Mouse (Mus musculus) cerebellum, adult 18-20 months (tissue): ENCODE results near the gene Tmppe.

Experiments used
- DNase-seq, 2 experiments: peaks; one replicate each; pipeline ENCODE4 v3.0.0; 2021

Gene Tmppe

GRCm38 (mm10) chr9:114395258-114395657, 5.6 kb upstream of the Tmppe start:
- no peak for DNase-seq

- no peak for DNase-seq
Measured at GRCm38 (mm10) chr9:114399680-114400079, 1.2 kb upstream of the Tmppe start.

- DNase-seq, result no peak
Measured at GRCm38 (mm10) chr9:114400588-114400948, 337 bp upstream of the Tmppe start.

- DNase-seq, result peak in 1 of 2 experiments; percentile 34
Measured at GRCm38 (mm10) chr9:114401685-114402080, 778 bp downstream of the Tmppe start.

- DNase-seq, result no peak
Measured at GRCm38 (mm10) chr9:114407676-114408075, 6.8 kb downstream of the Tmppe start.

GRCm38 (mm10) chr9:114410313-114410862, 9.5 kb downstream of the Tmppe start:
- DNase-seq, result no peak

GRCm38 (mm10) chr9:114411295-114411694, 10.4 kb downstream of the Tmppe start:
- DNase-seq, result no peak

- DNase-seq, result no peak
Measured at GRCm38 (mm10) chr9:114412406-114412805, 11.5 kb downstream of the Tmppe start.

- no peak for DNase-seq
Measured at GRCm38 (mm10) chr9:114413866-114414265, 13.0 kb downstream of the Tmppe start.

GRCm38 (mm10) chr9:114415701-114416100, 14.8 kb downstream of the Tmppe start:
- DNase-seq, result peak; percentile 41 to 59

GRCm38 (mm10) chr9:114416646-114417517, 16.0 kb downstream of the Tmppe start:
- DNase-seq, result no peak

- DNase-seq, result peak in 1 of 2 experiments; percentile 13
Measured at GRCm38 (mm10) chr9:114418187-114418586, 17.3 kb downstream of the Tmppe start.

GRCm38 (mm10) chr9:114420443-114420842, 19.5 kb downstream of the Tmppe start:
- DNase-seq, result no peak

GRCm38 (mm10) chr9:114421045-114421444, 20.1 kb downstream of the Tmppe start:
- no peak for DNase-seq

GRCm38 (mm10) chr9:114421797-114422196, 20.9 kb downstream of the Tmppe start:
- no peak for DNase-seq

- no peak for DNase-seq
Measured at GRCm38 (mm10) chr9:114425576-114425975, 24.7 kb downstream of the Tmppe start.

- DNase-seq, result no peak
Measured at GRCm38 (mm10) chr9:114426201-114426600, 25.3 kb downstream of the Tmppe start.

- no peak for DNase-seq
Measured at GRCm38 (mm10) chr9:114427425-114427824, 26.5 kb downstream of the Tmppe start.

GRCm38 (mm10) chr9:114428103-114428834, 27.4 kb downstream of the Tmppe start:
- DNase-seq, result no peak

- no peak for DNase-seq
Measured at GRCm38 (mm10) chr9:114435668-114436067, 34.8 kb downstream of the Tmppe start.

GRCm38 (mm10) chr9:114440548-114440947, 39.6 kb downstream of the Tmppe start:
- no peak for DNase-seq

GRCm38 (mm10) chr9:114442225-114442624, 41.3 kb downstream of the Tmppe start:
- no peak for DNase-seq

GRCm38 (mm10) chr9:114442893-114443292, 42.0 kb downstream of the Tmppe start:
- no peak for DNase-seq

- DNase-seq, result no peak
Measured at GRCm38 (mm10) chr9:114443351-114443750, 42.4 kb downstream of the Tmppe start.
